Mouse (Mus musculus) right cerebral cortex, postnatal 14 days (tissue): ENCODE measurements around the gene Atp6v0b.

Experiments used
- DNase-seq: peaks from one replicate; pipeline ENCODE4 v3.0.0; 2022

Atp6v0b gene

GRCm38 (mm10) chr4:117834845-117835530, 52.1 kb downstream of the Atp6v0b start:
- DNase-seq = peak; percentile 63

- no peak for DNase-seq
Measured at GRCm38 (mm10) chr4:117834457-117834844, 52.7 kb downstream of the Atp6v0b start, which contains the start of gene Slc6a9. TSS of gene Slc6a9 (plus strand) at chr4:117834506.
